Mouse (Mus musculus): ENCODE data around the gene Krtap1-3.

DNA sequence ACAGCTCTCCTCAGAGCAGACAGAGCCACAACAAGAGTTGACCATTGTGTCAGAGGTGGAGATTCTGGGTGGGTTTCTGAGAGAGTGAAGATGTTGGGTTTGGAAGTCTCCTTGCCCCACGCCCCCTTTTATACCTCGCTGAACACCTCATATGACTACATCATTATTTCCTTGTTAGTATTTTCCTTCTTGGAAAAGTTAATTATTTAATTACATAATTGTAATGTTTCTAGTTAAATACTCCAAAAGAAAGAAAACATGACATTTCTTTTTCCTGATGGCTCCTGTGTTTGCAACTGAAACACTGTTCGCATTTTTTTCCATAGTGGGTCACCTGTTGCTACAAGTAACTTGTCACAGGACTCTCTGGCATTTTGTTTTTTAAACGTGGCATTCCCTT, 37.0 kb upstream of the Krtap1-3 start, which contains the start of gene Krtap4-1:
- no peak for TF ChIP-seq CTCF (IDR thresholded peaks at IDR 0.05; ENCODE audit: low read depth)
- TF ChIP-seq EP300 (IDR thresholded peaks at IDR 0.05; ENCODE audit: low read depth), result no peak

Measured in liver, postnatal 0 days (tissue).